Mouse (Mus musculus): Measurements from ENCODE around the gene Cbx4. TPM values are rescaled to one million over a fixed set of nuclear protein-coding genes. Genes with fewer than 3 reads are reported as not detected.

Gene Cbx4
- polyA plus RNA-seq, 1 experiment from 2014 or later, result 3.2 TPM

DNA sequence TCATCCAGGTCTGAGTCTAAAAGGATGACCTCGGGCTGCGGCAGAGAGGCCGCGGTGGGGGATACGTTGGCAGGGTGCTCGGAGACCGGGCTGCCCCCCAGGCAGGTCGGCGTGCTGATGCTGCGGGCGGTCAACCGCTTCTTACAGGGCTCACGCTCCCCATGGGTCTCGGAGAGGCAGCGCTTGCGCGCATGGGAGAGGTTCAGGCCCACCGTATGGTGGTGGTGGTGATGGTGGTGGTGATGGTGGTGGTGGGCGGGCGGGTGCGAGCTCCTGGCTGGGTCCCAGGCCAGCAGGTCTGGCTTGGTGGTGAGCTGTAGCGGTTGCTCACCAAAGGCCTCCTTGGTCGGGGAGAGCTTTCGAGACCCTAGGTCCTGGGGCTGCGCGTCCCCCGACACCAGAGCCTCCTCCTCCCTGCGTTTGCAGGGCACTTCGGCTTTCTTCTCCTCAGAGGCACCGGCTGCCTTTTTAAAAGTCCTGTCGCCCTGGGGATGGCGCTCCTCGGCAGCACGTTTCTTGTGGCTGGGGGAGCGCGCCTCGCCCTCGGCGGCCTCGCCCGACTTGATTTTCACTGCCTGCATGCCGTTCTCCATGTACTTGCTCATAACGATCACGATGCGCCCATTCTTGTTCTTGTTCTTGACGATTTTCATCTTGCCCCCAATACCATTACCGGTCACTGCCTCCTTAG is 4.7 kb downstream of the Cbx4 start:
- Histone ChIP-seq H3K27ac (no peak overlapping the region), H3K9ac (no peak overlapping the region), H3K4me2 (no peak overlapping the region), H3K36me3 (peaks cover 19% of the 10 kb centered on the region), H3K27me3 (replicated peaks) (peaks cover 89% of the 10 kb centered on the region), H3K9me3 (replicated peaks) (no peaks in the 10 kb centered on the region), H3K4me1 (peaks cover 57% of the 10 kb centered on the region), H3K4me3 (no peak overlapping the region)
- 56% methylated on average over 45 of the region's 47 CpGs for WGBS (ENCODE audit: insufficient replicate concordance)
- no peak for ATAC-seq

DNA sequence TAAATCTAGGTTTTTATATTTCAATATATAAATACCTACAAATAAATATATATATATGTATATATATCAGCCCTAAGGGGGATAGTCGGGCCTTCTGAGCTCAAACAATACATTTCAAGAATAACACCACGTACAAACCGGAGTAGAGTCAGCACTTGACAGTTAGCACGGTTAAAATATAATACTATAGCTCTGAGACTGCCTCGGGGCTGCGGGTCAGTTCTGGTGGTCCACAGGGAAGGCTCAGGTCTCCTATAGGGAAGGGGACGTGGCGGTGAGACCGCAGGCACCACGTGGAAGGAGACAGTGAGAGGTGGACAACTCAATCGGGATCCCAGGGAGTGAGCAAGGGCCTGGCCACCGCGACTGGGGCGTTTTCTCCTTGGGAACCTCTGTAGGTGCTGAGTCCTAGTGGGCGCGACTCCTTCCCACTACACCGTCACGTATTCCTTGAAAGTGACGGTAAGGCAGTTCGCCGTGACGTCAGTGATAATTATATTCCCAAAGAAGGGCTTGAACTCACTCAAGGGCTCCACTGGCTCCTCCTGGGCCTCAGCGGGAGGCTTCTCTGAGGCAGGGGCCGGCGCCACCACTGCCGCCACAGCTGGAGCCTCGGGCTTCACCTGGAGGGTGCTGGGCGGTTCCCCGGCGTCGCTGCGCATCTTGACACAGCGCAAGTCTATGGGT is 5.4 kb downstream of the Cbx4 start:
- 49% methylated on average over 33 of the region's 33 CpGs for WGBS (ENCODE audit: insufficient replicate concordance)
- H3K9me3 ChIP-seq (replicated peaks), result no peaks in the 10 kb centered on the region
- H3K36me3 ChIP-seq, result peaks cover 19% of the 10 kb centered on the region
- no peak for ATAC-seq
- H3K4me3 ChIP-seq, result no peak overlapping the region
- no peak overlapping the region for H3K4me2 ChIP-seq
- no peak overlapping the region for H3K9ac ChIP-seq
- no peak overlapping the region for H3K27ac ChIP-seq
- peaks cover 53% of the 10 kb centered on the region for H3K4me1 ChIP-seq
- H3K27me3 ChIP-seq (replicated peaks), result peaks cover 87% of the 10 kb centered on the region

DNA sequence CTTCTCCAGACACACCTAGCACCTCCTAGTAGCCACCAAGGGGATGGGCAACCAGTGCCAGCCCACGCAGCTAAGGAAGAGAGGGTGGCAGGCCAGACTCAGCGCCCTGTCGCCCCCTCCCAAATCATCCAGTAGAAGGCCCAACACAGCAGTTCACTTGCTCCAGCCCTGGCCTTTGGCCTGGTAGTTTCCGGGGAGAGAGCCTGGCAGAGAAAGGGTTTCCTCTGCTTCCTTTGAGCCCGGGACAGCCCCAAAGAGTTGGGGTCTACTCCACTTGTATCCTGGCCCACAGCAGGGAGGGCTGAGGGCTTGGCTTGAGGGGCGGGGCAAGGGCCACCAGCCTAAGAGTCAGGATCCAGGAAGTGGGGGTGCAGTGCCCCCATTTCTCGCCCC is 6.6 kb downstream of the Cbx4 start:
- Histone ChIP-seq H3K4me2 (peak overlapping the region; percentile 22), H3K4me1 (peaks cover 44% of the 10 kb centered on the region), H3K4me3 (no peak overlapping the region), H3K27me3 (replicated peaks) (peaks cover 84% of the 10 kb centered on the region), H3K9ac (no peak overlapping the region), H3K36me3 (peaks cover 19% of the 10 kb centered on the region), H3K9me3 (replicated peaks) (no peaks in the 10 kb centered on the region), H3K27ac (peak overlapping the region; percentile 43; the same call in 1 of the 2 replicates)
- WGBS (ENCODE audit: insufficient replicate concordance), result 53% methylated on average over 7 of the region's 7 CpGs
- no peak for ATAC-seq

DNA sequence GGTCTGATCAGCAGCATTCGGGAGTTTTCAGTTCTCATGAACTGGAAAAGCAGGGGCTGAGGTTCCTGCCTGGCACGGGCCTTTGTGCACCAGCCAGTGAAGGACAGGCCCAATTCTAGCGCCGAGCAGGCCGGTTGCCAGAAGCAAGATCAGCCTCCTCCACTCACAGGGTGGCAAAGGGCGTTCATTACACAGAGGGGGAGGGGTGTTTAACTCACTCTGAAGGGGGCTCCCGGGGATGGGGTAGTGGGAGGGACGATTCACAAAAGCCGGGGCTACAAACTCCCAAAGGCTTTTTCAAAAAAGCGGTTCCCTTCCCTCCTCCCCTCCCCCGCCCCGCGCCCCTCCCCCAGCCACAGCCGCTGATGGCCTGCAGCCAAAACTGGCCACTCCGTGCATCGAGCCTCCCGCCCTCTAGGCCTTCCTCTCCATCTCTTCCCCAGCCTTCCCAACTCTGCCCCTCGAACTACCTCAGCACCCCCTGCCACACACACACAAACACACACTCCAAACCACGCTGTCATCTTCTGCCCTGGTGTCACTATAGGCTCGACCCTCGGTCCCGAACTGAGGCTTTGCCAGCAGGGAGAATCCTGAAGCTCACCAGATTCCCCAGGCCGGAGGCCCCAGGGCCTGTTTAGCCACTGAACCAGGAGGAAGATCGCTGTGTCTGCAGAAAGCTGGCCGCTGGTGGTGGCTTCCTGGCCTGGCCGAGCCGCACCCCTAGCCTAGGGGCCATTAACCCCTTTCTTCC is 7.2 kb downstream of the Cbx4 start:
- no peak for ATAC-seq

DNA sequence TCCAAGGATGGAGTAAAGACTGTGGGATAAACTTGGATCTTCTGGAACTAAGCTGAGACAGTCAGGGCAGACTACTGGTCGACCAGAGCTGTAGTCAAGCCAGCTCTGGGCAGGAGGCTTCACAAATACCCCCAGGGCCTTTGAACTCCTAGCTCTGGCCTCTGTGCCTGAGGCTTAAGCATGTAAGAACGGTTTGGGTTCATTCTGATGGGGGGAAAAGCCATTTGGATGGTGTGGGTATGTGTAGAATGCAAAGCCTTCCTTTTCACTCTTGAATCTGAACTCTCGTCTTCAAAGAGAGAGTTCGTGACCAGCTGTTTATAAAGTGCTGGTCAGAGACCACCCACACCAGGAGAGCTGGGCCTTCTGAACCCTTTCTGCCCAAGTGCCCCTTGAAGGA is 8.3 kb downstream of the Cbx4 start:
- H3K27ac ChIP-seq, result no peak overlapping the region
- no peak overlapping the region for H3K9ac ChIP-seq
- ATAC-seq, result no peak
- 56% methylated on average over 4 of the region's 4 CpGs for WGBS (ENCODE audit: insufficient replicate concordance)
- H3K4me2 ChIP-seq, result no peak overlapping the region
- peaks cover 27% of the 10 kb centered on the region for H3K4me1 ChIP-seq
- peaks cover 84% of the 10 kb centered on the region for H3K27me3 ChIP-seq (replicated peaks)
- H3K9me3 ChIP-seq (replicated peaks), result no peaks in the 10 kb centered on the region
- peaks cover 19% of the 10 kb centered on the region for H3K36me3 ChIP-seq
- no peak overlapping the region for H3K4me3 ChIP-seq

More for the DNA sequence above, 7.2 kb downstream of the Cbx4 start:
- H3K4me3 ChIP-seq, result no peak overlapping the region
- H3K4me2 ChIP-seq, result peak overlapping the region; percentile 22
- H3K36me3 ChIP-seq, result peaks cover 19% of the 10 kb centered on the region
- peaks cover 84% of the 10 kb centered on the region for H3K27me3 ChIP-seq (replicated peaks)
- H3K9me3 ChIP-seq (replicated peaks), result no peaks in the 10 kb centered on the region
- H3K4me1 ChIP-seq, result peaks cover 38% of the 10 kb centered on the region
- H3K27ac ChIP-seq, result peak overlapping the region; percentile 43; the same call in 1 of the 2 replicates
- no peak overlapping the region for H3K9ac ChIP-seq
- WGBS (ENCODE audit: insufficient replicate concordance), result 25% methylated on average over 24 of the region's 27 CpGs

DNA sequence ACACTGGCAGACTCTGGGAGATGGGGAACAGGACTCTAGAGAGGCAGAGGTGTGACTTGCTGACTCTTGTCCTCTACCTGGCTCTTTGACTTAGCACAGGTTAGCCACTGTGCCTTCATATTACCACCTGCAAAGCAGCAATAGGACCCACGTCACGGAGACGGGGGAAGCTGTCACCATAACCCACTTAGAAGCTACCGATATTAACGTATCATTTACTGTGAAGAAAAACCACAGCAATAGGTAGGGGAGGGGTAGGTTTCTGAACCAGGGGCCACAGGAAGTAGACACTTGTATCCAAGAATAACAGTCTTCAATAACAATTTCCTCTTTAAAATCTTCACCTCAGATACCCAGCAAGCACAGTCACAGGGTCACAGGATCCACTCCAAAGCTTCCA is 10.2 kb downstream of the Cbx4 start:
- H3K9ac ChIP-seq, result no peak overlapping the region
- peaks cover 4% of the 10 kb centered on the region for H3K36me3 ChIP-seq
- H3K27me3 ChIP-seq (replicated peaks), result peaks cover 84% of the 10 kb centered on the region
- ATAC-seq, result no peak
- H3K4me2 ChIP-seq, result no peak overlapping the region
- no peak overlapping the region for H3K27ac ChIP-seq
- WGBS (ENCODE audit: insufficient replicate concordance), result 42% methylated on average over 5 of the region's 5 CpGs
- H3K9me3 ChIP-seq (replicated peaks), result no peaks in the 10 kb centered on the region
- peaks cover 16% of the 10 kb centered on the region for H3K4me1 ChIP-seq
- no peak overlapping the region for H3K4me3 ChIP-seq

DNA sequence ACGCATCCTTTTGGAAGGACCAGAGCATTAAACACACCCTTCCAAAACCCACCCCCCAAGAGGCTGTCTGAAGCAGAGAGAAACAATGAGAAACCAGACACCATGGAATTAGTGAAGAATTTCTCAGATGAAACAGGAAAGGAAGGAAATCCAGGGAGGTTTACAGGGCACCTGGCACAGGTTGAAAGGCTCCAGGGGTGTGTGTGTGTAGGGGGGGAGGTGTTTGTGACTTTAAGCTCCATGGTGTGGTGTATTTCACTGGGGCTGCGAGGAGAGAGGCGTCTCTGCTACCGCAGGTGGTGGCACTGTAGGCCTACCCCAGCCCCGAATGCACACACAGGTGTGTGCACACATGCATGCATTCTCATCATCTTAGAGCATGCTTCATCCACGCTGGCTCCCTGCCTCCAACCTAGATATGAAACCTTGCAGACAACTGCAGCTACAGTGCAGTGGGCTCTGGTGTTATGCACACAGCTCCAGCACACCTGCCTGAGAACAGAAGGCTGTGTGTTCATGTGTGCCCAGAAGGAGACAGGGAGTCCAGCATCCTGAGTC is 12.1 kb downstream of the Cbx4 start:
- WGBS (ENCODE audit: insufficient replicate concordance), result 60% methylated on average over 6 of the region's 6 CpGs
- H3K27ac ChIP-seq, result no peak overlapping the region
- H3K27me3 ChIP-seq (replicated peaks), result peaks cover 74% of the 10 kb centered on the region
- peaks cover 7% of the 10 kb centered on the region for H3K4me1 ChIP-seq
- H3K9me3 ChIP-seq (replicated peaks), result peaks cover 8% of the 10 kb centered on the region; the same call in 1 of the 2 replicates
- H3K36me3 ChIP-seq, result no peaks in the 10 kb centered on the region
- H3K4me2 ChIP-seq, result no peak overlapping the region
- H3K4me3 ChIP-seq, result no peak overlapping the region
- no peak overlapping the region for H3K9ac ChIP-seq
- ATAC-seq, result no peak

DNA sequence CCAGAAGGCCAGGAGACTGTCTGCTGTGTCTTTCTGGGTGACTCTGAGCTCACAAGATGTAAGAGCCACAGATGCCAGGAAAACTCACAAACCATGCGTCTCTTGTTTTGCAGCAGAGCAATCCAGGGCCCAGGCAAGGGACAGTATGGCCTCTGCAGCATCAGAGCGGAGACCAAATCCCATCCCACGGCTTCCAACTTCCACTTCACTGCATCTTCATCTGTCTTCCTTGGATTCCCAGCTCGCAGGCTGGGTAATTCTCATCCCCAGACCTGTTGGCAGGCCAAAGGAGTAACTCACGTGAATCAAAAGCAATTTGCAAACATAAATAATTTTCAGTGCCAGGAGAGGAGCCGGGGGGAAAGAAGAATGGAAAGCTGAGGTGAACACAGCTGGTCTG is 13.0 kb downstream of the Cbx4 start:
- Histone ChIP-seq H3K27ac (no peak overlapping the region), H3K4me1 (no peaks in the 10 kb centered on the region), H3K36me3 (no peaks in the 10 kb centered on the region), H3K9ac (no peak overlapping the region), H3K9me3 (replicated peaks) (peaks cover 8% of the 10 kb centered on the region; the same call in 1 of the 2 replicates), H3K4me2 (no peak overlapping the region), H3K4me3 (no peak overlapping the region), H3K27me3 (replicated peaks) (peaks cover 70% of the 10 kb centered on the region)
- WGBS (ENCODE audit: insufficient replicate concordance), result 58% methylated on average over 6 of the region's 6 CpGs
- ATAC-seq, result no peak

DNA sequence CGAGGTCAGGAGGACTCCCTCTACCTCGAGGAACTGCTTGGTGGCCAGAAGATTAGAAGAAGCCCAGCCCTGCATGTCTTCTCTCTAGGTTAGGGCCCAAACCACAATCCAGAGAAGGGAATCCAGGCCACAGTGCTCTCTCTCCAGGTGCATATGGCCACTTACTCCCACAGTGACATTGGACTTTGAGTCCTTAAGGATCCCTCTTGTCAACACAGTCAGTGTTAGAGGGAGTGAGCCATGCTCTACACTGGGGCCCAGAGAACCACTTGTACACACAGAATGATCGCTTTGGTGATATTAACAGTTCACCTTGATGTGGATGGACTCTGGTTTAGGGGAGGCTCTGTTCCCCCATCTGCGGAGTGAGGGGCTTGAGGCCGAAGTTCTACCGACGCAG is 13.8 kb downstream of the Cbx4 start:
- Histone ChIP-seq H3K4me2 (no peak overlapping the region), H3K9me3 (replicated peaks) (peaks cover 8% of the 10 kb centered on the region; the same call in 1 of the 2 replicates), H3K9ac (no peak overlapping the region), H3K36me3 (no peaks in the 10 kb centered on the region), H3K4me1 (no peaks in the 10 kb centered on the region), H3K4me3 (no peak overlapping the region), H3K27me3 (replicated peaks) (peaks cover 69% of the 10 kb centered on the region), H3K27ac (no peak overlapping the region)
- ATAC-seq, result no peak
- 53% methylated on average over 7 of the region's 7 CpGs for WGBS (ENCODE audit: insufficient replicate concordance)

DNA sequence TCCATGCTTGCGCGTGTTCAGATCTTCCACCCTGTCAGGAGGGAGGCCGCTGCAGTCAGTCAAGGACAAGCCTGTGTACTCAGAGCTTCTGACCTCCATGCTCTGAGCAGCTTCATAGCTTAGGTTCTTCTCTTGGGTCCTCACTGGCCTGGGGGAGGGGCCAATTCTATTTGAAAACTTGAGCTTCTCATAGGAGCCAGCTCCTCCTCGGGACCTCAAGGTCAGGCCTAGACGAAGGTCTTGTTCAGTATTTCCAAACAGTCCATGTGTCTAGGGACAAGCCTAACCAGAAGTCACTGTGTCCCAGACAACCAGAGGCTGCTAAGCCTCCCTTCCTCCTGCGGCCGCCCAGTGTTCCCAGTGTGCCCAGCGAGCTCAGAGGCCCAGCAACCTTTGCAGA is 19.2 kb downstream of the Cbx4 start:
- H3K27ac ChIP-seq, result no peak overlapping the region
- H3K4me3 ChIP-seq, result no peak overlapping the region
- no peak overlapping the region for H3K4me2 ChIP-seq
- no peaks in the 10 kb centered on the region for H3K36me3 ChIP-seq
- H3K4me1 ChIP-seq, result no peaks in the 10 kb centered on the region
- H3K27me3 ChIP-seq (replicated peaks), result peaks cover 77% of the 10 kb centered on the region
- H3K9ac ChIP-seq, result no peak overlapping the region
- no peak for ATAC-seq
- 76% methylated on average over 8 of the region's 8 CpGs for WGBS (ENCODE audit: insufficient replicate concordance)
- peaks cover 8% of the 10 kb centered on the region; the same call in 1 of the 2 replicates for H3K9me3 ChIP-seq (replicated peaks)

DNA sequence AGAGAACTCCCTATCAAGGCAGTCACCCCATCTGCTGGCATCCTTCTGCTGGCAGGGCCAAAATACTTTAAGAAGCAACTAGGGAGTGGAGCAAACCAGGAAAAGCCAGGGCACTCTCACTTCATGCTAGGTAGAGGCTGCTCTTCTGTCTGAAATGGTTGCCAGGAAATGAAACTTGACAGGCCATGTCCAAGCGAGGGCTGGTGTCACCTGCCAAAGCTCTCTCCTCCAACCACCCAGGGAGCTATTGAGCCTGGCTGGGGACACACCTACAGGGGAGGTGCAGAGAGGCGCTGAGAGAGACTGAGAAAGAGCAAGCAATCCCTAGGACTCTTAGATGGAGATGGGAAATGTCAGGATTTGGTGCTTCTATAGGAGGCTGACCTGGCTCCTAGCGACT is 26.8 kb downstream of the Cbx4 start:
- peaks cover 28% of the 10 kb centered on the region for H3K4me1 ChIP-seq
- no peaks in the 10 kb centered on the region for H3K9me3 ChIP-seq (replicated peaks)
- peaks cover 100% of the 10 kb centered on the region for H3K27me3 ChIP-seq (replicated peaks)
- WGBS (ENCODE audit: insufficient replicate concordance), result 5% methylated on average over 3 of the region's 3 CpGs
- H3K4me3 ChIP-seq, result no peak overlapping the region
- H3K27ac ChIP-seq, result no peak overlapping the region
- H3K36me3 ChIP-seq, result no peaks in the 10 kb centered on the region
- H3K4me2 ChIP-seq, result no peak overlapping the region
- no peak for ATAC-seq
- H3K9ac ChIP-seq, result no peak overlapping the region

Measured in liver, embryonic 12.5 days (tissue).